Mouse (Mus musculus) forebrain, embryonic 10.5 days (tissue): Measurements from ENCODE around the gene C130026I21Rik. TPM values are rescaled to one million over a fixed set of nuclear protein-coding genes. Genes with fewer than 3 reads are reported as not detected.
"Not testable (repeated sequence)": the region's sequence is repeated elsewhere in the genome, so short reads cannot be mapped to it uniquely, and the experiment has no call there.

Experiments
- DNase-seq: peaks from one replicate; pipeline ENCODE4 v3.0.0-alpha.2; 2017; ENCODE audit warnings: low spot score; ENCODE audit errors: extremely low spot score
- H3K27ac ChIP-seq: fragments of 300-500 bp; sonication (generic); 2 replicates; pipeline ENCODE4 v1.5.1; 2016; ENCODE audit warnings: mild to moderate bottlenecking
- H3K27me3 ChIP-seq: fragments of 300-500 bp; sonication (generic); 2 replicates; pipeline ENCODE4 v1.6.1; 2016; ENCODE audit warnings: mild to moderate bottlenecking; ENCODE audit not compliant: poor library complexity, severe bottlenecking
- H3K36me3 ChIP-seq: fragments of 300-500 bp; sonication (generic); replicated peaks from 2 replicates; pipeline ENCODE4 v1.6.1; 2016; ENCODE audit warnings: mild to moderate bottlenecking, moderate library complexity
- H3K4me1 ChIP-seq: fragments of 300-500 bp; sonication (generic); 2 replicates; pipeline ENCODE4 v1.6.1; 2016
- H3K4me3 ChIP-seq: fragments of 300-500 bp; sonication (generic); 2 replicates; pipeline ENCODE4 v1.5.1; 2016; ENCODE audit warnings: mild to moderate bottlenecking, moderate library complexity
- H3K9me3 ChIP-seq: fragments of 300-500 bp; sonication (generic); 2 replicates; pipeline ENCODE4 v1.6.1; 2016; ENCODE audit warnings: mild to moderate bottlenecking, moderate library complexity
- WGBS: fragments of 180-500 bp; shearing (Covaris S2); methylation state at CpG from one replicate; pipeline ENCODE4 v1.1.7; 2016; 5-methylcytosine and 5-hydroxymethylcytosine counted together
- polyA plus RNA-seq: library from polyadenylated mRNA; unstranded; fragments of >200 nt; fragmentation: Nextera tagmentation; extraction: Ambion mirVana; gene quantifications from 2 replicates; pipeline ENCODE4 v1.2.1, GENCODE M21; 2016

The C130026I21Rik gene
- polyA plus RNA-seq, 1 experiment from 2014 or later, result not detected

DNA sequence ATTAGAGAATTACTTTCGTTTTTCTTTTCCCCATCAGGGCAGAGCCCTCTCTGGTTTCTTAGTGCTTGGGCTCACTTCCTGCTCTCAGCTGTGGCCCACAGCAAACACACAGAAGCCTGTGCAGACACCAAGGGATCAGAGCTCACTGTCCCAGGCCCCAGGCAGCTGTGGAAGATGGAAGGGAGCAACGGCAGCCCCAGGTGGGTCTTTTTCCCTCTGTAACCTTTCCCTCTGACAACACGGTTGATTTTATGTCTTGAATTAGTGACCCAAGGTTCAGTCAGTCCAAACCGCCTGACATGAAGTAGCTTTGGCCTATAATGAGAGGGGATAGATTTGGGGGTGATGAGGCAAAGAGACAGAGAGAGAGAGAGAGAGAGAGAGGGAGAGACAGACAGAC, 70.8 kb downstream of the C130026I21Rik start:
- H3K4me3 ChIP-seq, H3K4me1 ChIP-seq, H3K27me3 ChIP-seq, H3K36me3 ChIP-seq, H3K27ac ChIP-seq, DNase-seq: not testable (repeated sequence)
- peaks cover 17% of the 10 kb centered on the region for H3K9me3 ChIP-seq
- WGBS, result 85% methylated on average over 3 of the region's 4 CpGs

GRCm38 (mm10) chr1:85198647-85199350, 71.6 kb downstream of the C130026I21Rik start:
- H3K9me3 ChIP-seq, result peaks cover 14% of the 10 kb centered on the region
- H3K4me3 ChIP-seq, result not testable (repeated sequence)

DNA sequence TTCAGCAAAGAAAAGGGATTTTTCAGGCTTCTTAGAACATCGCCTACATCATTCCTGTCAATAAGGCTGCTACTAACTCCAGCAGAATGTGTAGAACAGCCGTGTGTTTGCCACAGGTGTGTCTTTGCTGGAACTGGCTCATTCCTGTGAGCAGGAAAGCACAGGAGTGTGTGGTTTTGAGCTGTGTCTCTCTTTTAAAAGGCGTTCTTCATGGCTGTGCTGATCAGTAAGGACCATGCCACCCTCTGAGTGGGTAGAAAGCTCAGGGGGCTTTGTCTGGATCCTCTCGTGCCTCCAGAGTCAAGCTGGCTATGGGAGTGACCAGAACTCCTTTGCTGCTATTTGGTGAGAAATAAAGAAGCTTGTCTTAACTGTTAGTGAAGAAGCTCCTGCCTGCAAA, 73.6 kb downstream of the C130026I21Rik start:
- not testable (repeated sequence) for DNase-seq, H3K4me1 ChIP-seq, H3K36me3 ChIP-seq, H3K27me3 ChIP-seq, H3K27ac ChIP-seq, H3K4me3 ChIP-seq
- peaks cover 14% of the 10 kb centered on the region for H3K9me3 ChIP-seq
- WGBS, result 78% methylated on average over 4 of the region's 4 CpGs

More at GRCm38 (mm10) chr1:85198647-85199350, 71.6 kb downstream of the C130026I21Rik start:
- not testable (repeated sequence) for H3K27ac ChIP-seq, H3K36me3 ChIP-seq, H3K4me1 ChIP-seq, DNase-seq, H3K27me3 ChIP-seq

- not testable (repeated sequence) for DNase-seq, H3K36me3 ChIP-seq, H3K27me3 ChIP-seq, H3K4me3 ChIP-seq, H3K4me1 ChIP-seq, H3K27ac ChIP-seq
- H3K9me3 ChIP-seq, result peaks cover 21% of the 10 kb centered on the region
- 81% methylated on average over 5 of the region's 5 CpGs for WGBS
Observed at GRCm38 (mm10) chr1:85193761-85194160, 76.6 kb downstream of the C130026I21Rik start.

- not testable (repeated sequence) for H3K36me3 ChIP-seq
Observed at GRCm38 (mm10) chr1:85181981-85182380, 88.4 kb downstream of the C130026I21Rik start.

DNA sequence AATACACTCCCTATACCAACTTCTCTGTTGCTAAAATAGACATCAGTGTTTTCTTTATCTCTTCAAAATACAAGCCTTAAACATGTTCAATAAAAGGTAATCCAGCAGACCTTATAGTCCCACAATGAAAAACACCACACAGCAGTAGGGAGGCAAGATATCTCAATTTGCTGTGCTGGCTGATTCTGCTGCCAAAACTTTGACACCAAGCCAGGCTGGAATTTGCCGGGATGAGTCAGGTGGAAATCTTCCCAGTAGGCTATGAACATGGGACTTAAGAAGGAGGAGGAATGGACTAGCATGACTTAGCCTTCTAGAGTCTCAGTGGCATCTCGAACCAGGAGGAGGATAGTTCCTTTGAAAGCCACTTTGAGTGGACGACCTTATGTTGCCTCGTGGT, 91.4 kb downstream of the C130026I21Rik start:
- 87% methylated on average over 4 of the region's 4 CpGs for WGBS
- H3K27me3 ChIP-seq, H3K4me1 ChIP-seq, H3K36me3 ChIP-seq, DNase-seq, H3K9me3 ChIP-seq, H3K27ac ChIP-seq, H3K4me3 ChIP-seq: not testable (repeated sequence)

More at GRCm38 (mm10) chr1:85181981-85182380, 88.4 kb downstream of the C130026I21Rik start:
- H3K9me3 ChIP-seq, H3K27me3 ChIP-seq, H3K27ac ChIP-seq, H3K4me1 ChIP-seq, H3K4me3 ChIP-seq, DNase-seq: not testable (repeated sequence)
- WGBS, result 91% methylated on average over 2 of the region's 3 CpGs

- 57% methylated on average over 2 of the region's 2 CpGs for WGBS
- H3K27me3 ChIP-seq, H3K4me1 ChIP-seq, H3K9me3 ChIP-seq, DNase-seq, H3K27ac ChIP-seq, H3K36me3 ChIP-seq, H3K4me3 ChIP-seq: not testable (repeated sequence)
Observed at GRCm38 (mm10) chr1:85162841-85163240, 107.5 kb downstream of the C130026I21Rik start.

- not testable (repeated sequence) for H3K36me3 ChIP-seq
Observed at GRCm38 (mm10) chr1:85155151-85155550, 115.2 kb downstream of the C130026I21Rik start.

GRCm38 (mm10) chr1:85133671-85134070, 136.7 kb downstream of the C130026I21Rik start:
- 91% methylated on average over 22 of the region's 22 CpGs for WGBS
- H3K36me3 ChIP-seq, H3K9me3 ChIP-seq, DNase-seq, H3K27me3 ChIP-seq, H3K27ac ChIP-seq, H3K4me1 ChIP-seq, H3K4me3 ChIP-seq: not testable (repeated sequence)

More at GRCm38 (mm10) chr1:85155151-85155550, 115.2 kb downstream of the C130026I21Rik start:
- WGBS, result 80% methylated on average over 4 of the region's 5 CpGs
- DNase-seq, H3K27ac ChIP-seq, H3K4me1 ChIP-seq, H3K27me3 ChIP-seq, H3K4me3 ChIP-seq, H3K9me3 ChIP-seq: not testable (repeated sequence)

DNA sequence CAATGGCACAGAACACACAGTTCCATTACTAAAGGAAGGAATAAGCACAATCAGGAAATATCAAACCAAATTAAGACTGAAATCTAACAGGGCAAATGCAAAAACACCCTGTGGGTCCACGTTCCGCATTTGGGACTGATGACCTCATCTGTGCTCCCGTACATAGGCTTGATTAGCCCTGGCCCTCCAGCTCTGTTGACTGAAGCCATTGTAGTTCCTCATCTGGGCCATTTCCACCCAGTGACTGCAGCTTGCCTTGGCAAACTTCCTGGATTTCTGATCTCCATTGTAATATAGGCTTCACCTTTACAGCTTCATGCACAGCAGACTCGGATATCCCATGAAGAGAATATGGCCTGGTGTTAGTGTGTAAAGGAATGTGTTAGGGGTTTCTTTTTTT, 148.5 kb downstream of the C130026I21Rik start:
- H3K27me3 ChIP-seq, H3K4me3 ChIP-seq, H3K36me3 ChIP-seq, H3K27ac ChIP-seq, H3K9me3 ChIP-seq, DNase-seq, H3K4me1 ChIP-seq: not testable (repeated sequence)
- 92% methylated on average over 4 of the region's 4 CpGs for WGBS

GRCm38 (mm10) chr1:85118341-85118740, 152.0 kb downstream of the C130026I21Rik start:
- H3K9me3 ChIP-seq, result not testable (repeated sequence)

DNA sequence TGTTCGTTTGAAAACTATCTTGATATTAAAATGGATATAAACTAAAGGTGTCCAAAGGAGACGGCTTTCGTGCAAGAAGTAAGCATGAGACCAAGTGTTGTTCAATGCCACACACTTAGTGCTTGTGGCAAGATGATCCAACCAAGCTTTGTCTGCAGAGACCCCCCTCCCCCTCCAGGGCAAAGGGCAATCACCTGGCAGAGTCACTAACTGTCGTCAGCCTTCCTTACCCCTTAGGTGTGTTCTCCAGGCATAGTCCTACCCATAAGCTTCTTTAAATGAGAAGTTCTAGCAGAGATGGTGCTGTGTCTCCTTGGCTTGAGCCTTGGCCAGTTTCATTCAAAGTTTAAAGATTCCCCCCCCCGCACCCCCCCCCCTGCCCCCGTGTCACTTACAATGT, 152.8 kb downstream of the C130026I21Rik start:
- H3K4me1 ChIP-seq, H3K27ac ChIP-seq, H3K4me3 ChIP-seq, H3K27me3 ChIP-seq, H3K36me3 ChIP-seq, DNase-seq: not testable (repeated sequence)
- H3K9me3 ChIP-seq, result peaks cover 12% of the 10 kb centered on the region; the same call in 1 of the 2 replicates
- WGBS, result 84% methylated on average over 5 of the region's 6 CpGs

More at GRCm38 (mm10) chr1:85118341-85118740, 152.0 kb downstream of the C130026I21Rik start:
- H3K4me3 ChIP-seq, H3K27me3 ChIP-seq, H3K4me1 ChIP-seq, H3K36me3 ChIP-seq, DNase-seq, H3K27ac ChIP-seq: not testable (repeated sequence)
- WGBS, result 84% methylated on average over 6 of the region's 6 CpGs

DNA sequence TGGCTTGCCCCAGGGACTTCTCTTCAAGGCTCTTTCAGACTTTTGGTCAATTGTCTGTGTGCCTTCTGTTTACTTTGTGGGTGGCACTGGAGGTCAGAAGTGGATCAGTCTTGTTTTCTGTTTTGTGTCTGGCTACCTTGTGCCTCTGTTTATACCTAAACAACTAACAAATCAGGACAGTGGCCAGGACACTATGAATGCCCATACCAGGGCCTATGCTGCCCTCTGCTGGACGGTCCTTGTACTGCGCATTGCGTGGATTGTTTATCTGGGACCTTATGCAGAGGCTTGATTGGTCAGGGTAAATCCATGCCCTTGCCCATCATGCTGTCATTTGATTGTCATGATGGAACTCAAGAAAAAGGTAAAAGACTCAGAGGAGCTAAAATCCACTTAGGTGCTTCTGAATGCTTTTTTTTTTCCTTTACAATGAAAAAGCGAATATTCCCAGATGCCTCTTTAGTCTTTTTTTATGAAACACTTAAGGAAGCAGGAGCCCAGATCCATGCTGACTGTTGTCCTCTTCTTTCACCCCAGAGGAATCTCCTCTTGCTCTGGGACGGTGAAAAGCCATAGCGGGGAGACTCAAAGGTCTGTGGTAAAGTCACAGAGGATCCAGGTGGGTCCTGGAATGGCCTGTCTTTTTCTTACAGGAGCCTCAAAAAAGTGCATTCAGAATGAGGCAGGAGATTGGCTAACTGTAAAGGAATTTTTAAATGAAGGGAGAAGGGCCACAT, 155.5 kb downstream of the C130026I21Rik start:
- H3K4me1 ChIP-seq, H3K36me3 ChIP-seq, H3K27me3 ChIP-seq, H3K27ac ChIP-seq, H3K4me3 ChIP-seq, DNase-seq: not testable (repeated sequence)
- H3K9me3 ChIP-seq, result peaks cover 19% of the 10 kb centered on the region
- WGBS, result 52% methylated on average over 6 of the region's 6 CpGs
